Mouse (Mus musculus): ENCODE results near the gene Syt8.

The Syt8 gene

GRCm38 (mm10) chr7:142478574-142478973 lies 43.9 kb downstream of the Syt8 start:
- no peak for DNase-seq

DNA sequence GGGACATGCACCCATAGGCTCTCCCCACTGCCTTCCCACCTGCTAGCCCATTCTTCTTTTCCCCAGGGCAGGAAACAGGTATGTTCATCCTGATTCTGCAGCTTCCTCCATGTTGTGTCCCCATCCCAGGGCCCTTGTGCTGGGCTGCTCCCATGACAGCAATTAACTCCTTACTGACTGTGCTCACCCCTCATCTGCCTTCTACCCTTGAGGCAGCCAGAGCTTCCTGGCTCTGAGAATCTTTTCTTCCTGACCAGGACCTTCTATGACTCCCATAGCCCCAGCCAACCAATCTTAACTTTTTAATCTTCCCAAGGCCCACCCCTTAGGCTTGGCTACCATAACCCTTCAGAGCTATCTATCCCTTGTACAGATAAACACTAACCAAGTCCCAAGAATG lies 44.7 kb downstream of the Syt8 start:
- no peak for DNase-seq

DNA sequence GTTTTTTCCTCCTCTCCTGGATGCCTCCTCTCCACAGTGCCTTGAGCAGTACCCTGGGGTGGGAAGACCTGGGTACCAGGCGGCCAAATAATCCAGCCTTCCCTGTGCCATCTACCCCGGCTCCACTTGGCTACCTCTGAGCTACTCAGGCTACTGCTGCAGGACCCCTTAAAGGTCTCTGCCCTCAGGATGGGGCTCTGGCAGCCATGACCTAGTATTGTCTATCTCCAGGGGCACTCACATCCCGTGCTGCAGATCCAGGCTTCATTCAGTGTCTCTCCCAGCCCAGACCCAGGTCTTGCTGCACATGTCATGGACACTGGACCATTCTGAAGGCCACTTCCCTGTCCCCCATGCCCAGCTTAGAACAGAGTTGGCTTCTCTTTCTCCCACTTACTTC lies 45.2 kb downstream of the Syt8 start:
- no peak for DNase-seq

DNA sequence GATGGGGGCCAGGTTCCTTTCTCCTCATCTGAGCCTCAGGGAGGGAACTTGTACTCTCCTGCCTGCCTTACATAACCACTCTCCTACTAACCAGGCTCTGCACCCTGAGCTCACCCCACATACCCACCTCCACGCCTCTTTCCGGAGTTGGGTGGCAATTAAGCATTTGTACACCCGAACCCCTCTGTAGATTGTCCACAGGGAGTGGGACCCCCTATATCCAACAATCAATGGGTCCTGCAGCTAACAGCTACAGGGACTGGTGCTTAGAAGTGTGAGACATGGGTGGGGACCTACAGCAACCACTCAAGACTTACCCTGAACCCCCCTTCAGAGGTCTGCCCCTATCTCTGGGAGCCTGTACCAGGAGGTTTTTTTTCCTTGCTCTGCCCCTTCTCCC lies 46.0 kb downstream of the Syt8 start:
- no peak for DNase-seq

DNA sequence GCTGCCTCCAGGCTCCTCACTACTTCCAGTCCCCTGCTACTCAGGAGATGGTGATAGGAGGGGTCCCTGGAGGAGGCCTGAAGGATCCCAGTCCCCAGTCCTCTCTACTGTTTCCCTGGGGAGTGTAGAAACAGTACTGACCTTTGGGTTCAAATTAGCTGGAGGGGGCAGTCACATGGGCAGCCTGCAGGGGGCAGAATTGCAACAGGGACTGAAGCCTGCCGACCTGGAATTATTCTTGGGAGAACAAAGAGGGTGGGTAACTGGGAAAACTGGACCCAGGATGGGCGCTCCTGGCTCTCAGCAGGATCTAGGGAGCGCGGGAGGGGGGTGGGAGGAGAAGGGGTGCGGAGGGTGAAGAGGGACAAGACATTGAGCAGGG lies 46.5 kb downstream of the Syt8 start:
- no peak for DNase-seq

GRCm38 (mm10) chr7:142481568-142482255 lies 47.1 kb downstream of the Syt8 start:
- no peak for DNase-seq

DNA sequence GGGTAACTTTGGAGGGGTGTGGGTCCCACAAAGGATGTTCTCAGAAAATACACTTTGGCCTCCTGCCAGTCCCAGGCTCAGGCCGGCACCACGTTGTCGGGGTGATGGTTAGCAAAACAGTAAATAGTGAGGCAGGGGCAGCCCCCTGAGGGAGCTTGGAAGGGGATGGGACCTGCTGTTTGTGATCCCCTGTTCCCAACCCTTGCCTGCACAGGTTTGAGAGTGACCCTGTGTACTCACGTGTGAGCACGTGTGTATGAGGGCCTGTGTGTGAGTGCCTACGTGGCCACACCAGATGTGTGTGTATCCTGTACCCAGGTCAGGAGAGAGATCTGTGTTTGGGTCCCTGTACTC lies 47.6 kb downstream of the Syt8 start:
- DNase-seq, result no peak

DNA sequence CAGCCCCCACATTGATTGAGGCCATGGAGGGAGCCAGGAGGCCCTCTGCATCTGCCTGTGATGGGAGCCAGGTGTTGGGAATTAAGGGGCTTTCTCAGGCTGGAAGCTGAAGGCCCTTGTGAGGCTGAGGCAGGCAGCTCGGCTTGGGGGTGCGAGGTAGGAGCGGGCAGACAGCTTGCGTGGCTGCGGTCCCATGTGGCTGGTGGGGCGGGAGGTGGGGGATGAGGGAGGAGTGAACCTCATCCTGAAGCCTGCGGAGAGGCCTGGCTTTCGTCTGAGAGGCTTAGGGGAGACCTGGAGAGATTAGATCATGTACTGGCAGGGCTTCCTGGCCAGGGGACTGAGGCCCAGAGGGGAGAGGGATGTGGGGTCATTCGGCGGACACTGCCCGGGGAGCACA lies 48.5 kb downstream of the Syt8 start:
- no peak for DNase-seq

DNA sequence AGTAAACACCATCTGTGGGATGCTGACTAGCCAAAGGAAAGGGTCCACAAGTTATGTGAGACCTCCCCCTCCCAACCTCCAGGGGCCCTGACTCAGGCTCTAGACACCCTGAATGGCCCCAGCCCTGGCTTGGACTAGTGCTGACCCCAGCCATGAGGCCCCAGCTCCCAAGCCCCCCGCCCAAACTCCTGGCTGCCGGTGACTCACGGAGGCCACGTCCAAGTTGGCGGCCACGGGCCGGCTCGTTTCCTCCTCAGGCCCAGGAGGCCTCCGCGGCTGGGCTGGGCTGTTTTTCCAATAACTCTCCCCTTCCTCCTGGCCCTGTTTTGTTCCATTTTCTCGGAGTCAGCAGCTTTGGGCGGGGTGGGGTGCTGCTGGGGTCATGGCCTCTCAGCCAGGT lies 50.1 kb downstream of the Syt8 start:
- no peak for DNase-seq

GRCm38 (mm10) chr7:142486751-142487162 lies 52.1 kb downstream of the Syt8 start:
- DNase-seq, result no peak

- no peak for DNase-seq
Measured at GRCm38 (mm10) chr7:142487341-142487859, 52.8 kb downstream of the Syt8 start.

- DNase-seq, result no peak
Measured at GRCm38 (mm10) chr7:142488053-142488452, 53.4 kb downstream of the Syt8 start.

Data from cerebellum, adult 9-10 months (tissue).